Mouse (Mus musculus): Measurements from ENCODE around the gene Upp1. TPM values are rescaled to one million over a fixed set of nuclear protein-coding genes. Genes with fewer than 3 reads are reported as not detected.
A peak's percentile ranks its signal among the peaks of the same experiment; 100 is the strongest.

The Upp1 gene
- polyA plus RNA-seq, 2 experiments = 5.2 to 6.1 TPM

- ATAC-seq (ENCODE audit: low FRiP score, low read depth) = no peak
- Histone ChIP-seq H3K4me2 (replicated peaks; ENCODE audit: low read depth, low read length, severe bottlenecking) (no peak overlapping the region), H3K4me3 (replicated peaks; ENCODE audit: low read length) (no peak overlapping the region), H3K4me1 (ENCODE audit: control insufficient read depth, insufficient read depth, low read length) (peaks cover 19% of the 10 kb centered on the region; the same call in 1 of the 2 replicates), H3K9ac (ENCODE audit: low read depth, low read length, severe bottlenecking) (no peak overlapping the region), H3K27me3 (ENCODE audit: control insufficient read depth, insufficient read depth, low read length) (peaks cover 53% of the 10 kb centered on the region), H3K9me3 (ENCODE audit: control insufficient read depth, low read length) (no peaks in the 10 kb centered on the region), H3K27ac (replicated peaks; ENCODE audit: low read depth, low read length) (no peak overlapping the region), H3K36me3 (ENCODE audit: control insufficient read depth, insufficient read depth, low read length) (no peaks in the 10 kb centered on the region)
- DNase-seq (ENCODE audit: low spot score) = no peak
- no peak for TF ChIP-seq POLR2A (IDR thresholded peaks at IDR 0.05; ENCODE audit: borderline replicate concordance, extremely low read depth, insufficient read depth, insufficient read length)
- WGBS = 2% methylated on average over 3 of the region's 3 CpGs
Observed at GRCm38 (mm10) chr11:9116916-9117315, 987 bp upstream of the Upp1 start.

- no peak for TF ChIP-seq POLR2A (IDR thresholded peaks at IDR 0.05; ENCODE audit: borderline replicate concordance, extremely low read depth, insufficient read depth, insufficient read length)
- peak overlapping the region; percentile 33 for H3K4me3 ChIP-seq (replicated peaks; ENCODE audit: low read length)
- H3K36me3 ChIP-seq (ENCODE audit: control insufficient read depth, insufficient read depth, low read length) = no peaks in the 10 kb centered on the region
- H3K9me3 ChIP-seq (ENCODE audit: control insufficient read depth, low read length) = no peaks in the 10 kb centered on the region
- peak overlapping the region; percentile 61 for H3K4me2 ChIP-seq (replicated peaks; ENCODE audit: low read depth, low read length, severe bottlenecking)
- peaks cover 19% of the 10 kb centered on the region; the same call in 1 of the 2 replicates for H3K4me1 ChIP-seq (ENCODE audit: control insufficient read depth, insufficient read depth, low read length)
- 0 out of 2 replicates have a peak, but pooled peaks have one; percentile 26 for ATAC-seq (ENCODE audit: low FRiP score, low read depth)
- H3K27me3 ChIP-seq (ENCODE audit: control insufficient read depth, insufficient read depth, low read length) = peaks cover 53% of the 10 kb centered on the region
- DNase-seq (ENCODE audit: low spot score) = no peak
- H3K9ac ChIP-seq (ENCODE audit: low read depth, low read length, severe bottlenecking) = no peak overlapping the region
- H3K27ac ChIP-seq (replicated peaks; ENCODE audit: low read depth, low read length) = no peak overlapping the region
- WGBS = 2% methylated on average over 13 of the region's 13 CpGs
Observed at GRCm38 (mm10) chr11:9117358-9118049, 399 bp upstream of the Upp1 start.

DNA sequence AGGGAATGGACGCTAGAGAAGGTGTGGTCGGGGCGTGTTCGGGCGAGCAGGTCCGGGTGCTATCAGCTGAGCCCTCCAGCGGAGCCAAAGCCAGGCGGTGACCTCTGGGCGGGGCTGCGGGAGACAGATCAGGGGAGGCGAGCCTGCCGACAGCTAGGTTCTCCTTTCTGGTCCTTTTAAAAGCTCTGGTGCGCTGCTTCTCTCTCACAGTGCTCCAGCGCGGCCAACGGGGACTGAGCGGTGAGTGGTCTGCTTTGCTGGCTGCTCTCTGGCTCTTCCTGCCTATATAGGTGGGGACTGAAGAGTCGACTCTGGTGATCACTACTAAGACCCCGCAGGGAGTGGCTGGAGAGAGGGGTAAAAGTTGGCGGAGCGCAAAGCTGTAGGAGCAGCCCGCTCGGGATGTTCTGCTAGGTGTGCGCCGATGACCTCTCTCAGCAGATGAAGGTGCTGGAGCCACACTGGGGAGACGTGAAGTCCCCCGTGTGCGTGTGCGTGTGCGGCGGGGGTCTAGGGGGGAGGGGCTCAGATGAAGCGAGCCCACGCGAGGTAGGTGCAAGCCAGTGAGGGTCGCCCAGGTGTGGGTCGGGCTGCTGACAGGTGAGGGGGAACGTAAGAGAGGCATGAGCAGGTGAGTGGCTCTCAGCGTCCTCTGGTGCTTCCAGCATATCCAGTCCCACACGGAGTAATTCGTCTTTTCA is 668 bp downstream of the Upp1 start:
- WGBS = under 1% methylated on average over 38 of the region's 40 CpGs
- H3K27ac ChIP-seq (replicated peaks; ENCODE audit: low read depth, low read length) = no peak overlapping the region
- H3K4me1 ChIP-seq (ENCODE audit: control insufficient read depth, insufficient read depth, low read length) = peaks cover 19% of the 10 kb centered on the region; the same call in 1 of the 2 replicates
- TF ChIP-seq POLR2A (IDR thresholded peaks at IDR 0.05; ENCODE audit: borderline replicate concordance, extremely low read depth, insufficient read depth, insufficient read length) = no peak
- H3K4me3 ChIP-seq (replicated peaks; ENCODE audit: low read length) = peak overlapping the region; percentile 33
- H3K36me3 ChIP-seq (ENCODE audit: control insufficient read depth, insufficient read depth, low read length) = no peaks in the 10 kb centered on the region
- DNase-seq (ENCODE audit: low spot score) = no peak
- no peak for ATAC-seq (ENCODE audit: low FRiP score, low read depth)
- H3K9me3 ChIP-seq (ENCODE audit: control insufficient read depth, low read length) = no peaks in the 10 kb centered on the region
- H3K4me2 ChIP-seq (replicated peaks; ENCODE audit: low read depth, low read length, severe bottlenecking) = peak overlapping the region; percentile 61
- peak overlapping the region; percentile 36; the same call in 1 of the 2 replicates for H3K9ac ChIP-seq (ENCODE audit: low read depth, low read length, severe bottlenecking)
- peaks cover 53% of the 10 kb centered on the region for H3K27me3 ChIP-seq (ENCODE audit: control insufficient read depth, insufficient read depth, low read length)

GRCm38 (mm10) chr11:9119231-9120020 is 1.5 kb downstream of the Upp1 start:
- peaks cover 48% of the 10 kb centered on the region for H3K27me3 ChIP-seq (ENCODE audit: control insufficient read depth, insufficient read depth, low read length)
- H3K9ac ChIP-seq (ENCODE audit: low read depth, low read length, severe bottlenecking) = no peak overlapping the region
- peaks cover 19% of the 10 kb centered on the region; the same call in 1 of the 2 replicates for H3K4me1 ChIP-seq (ENCODE audit: control insufficient read depth, insufficient read depth, low read length)
- H3K4me3 ChIP-seq (replicated peaks; ENCODE audit: low read length) = peak overlapping the region; percentile 33
- ATAC-seq (ENCODE audit: low FRiP score, low read depth) (no peak), DNase-seq (ENCODE audit: low spot score) (no peak)
- peak overlapping the region; percentile 61 for H3K4me2 ChIP-seq (replicated peaks; ENCODE audit: low read depth, low read length, severe bottlenecking)
- TF ChIP-seq POLR2A (IDR thresholded peaks at IDR 0.05; ENCODE audit: borderline replicate concordance, extremely low read depth, insufficient read depth, insufficient read length) = no peak
- 10% methylated on average over 22 of the region's 22 CpGs for whole genome bisulfite sequencing
- no peaks in the 10 kb centered on the region for H3K9me3 ChIP-seq (ENCODE audit: control insufficient read depth, low read length)
- no peaks in the 10 kb centered on the region for H3K36me3 ChIP-seq (ENCODE audit: control insufficient read depth, insufficient read depth, low read length)
- H3K27ac ChIP-seq (replicated peaks; ENCODE audit: low read depth, low read length) = no peak overlapping the region

- TF ChIP-seq POLR2A (IDR thresholded peaks at IDR 0.05; ENCODE audit: borderline replicate concordance, extremely low read depth, insufficient read depth, insufficient read length) = no peak
- no peak overlapping the region for H3K9ac ChIP-seq (ENCODE audit: low read depth, low read length, severe bottlenecking)
- peaks cover 25% of the 10 kb centered on the region for H3K27me3 ChIP-seq (ENCODE audit: control insufficient read depth, insufficient read depth, low read length)
- H3K9me3 ChIP-seq (ENCODE audit: control insufficient read depth, low read length) = no peaks in the 10 kb centered on the region
- 68% methylated on average over 4 of the region's 4 CpGs for WGBS
- no peak for ATAC-seq (ENCODE audit: low FRiP score, low read depth)
- H3K4me2 ChIP-seq (replicated peaks; ENCODE audit: low read depth, low read length, severe bottlenecking) = no peak overlapping the region
- H3K36me3 ChIP-seq (ENCODE audit: control insufficient read depth, insufficient read depth, low read length) = no peaks in the 10 kb centered on the region
- H3K27ac ChIP-seq (replicated peaks; ENCODE audit: low read depth, low read length) = no peak overlapping the region
- H3K4me1 ChIP-seq (ENCODE audit: control insufficient read depth, insufficient read depth, low read length) = peaks cover 21% of the 10 kb centered on the region; the same call in 1 of the 2 replicates
- no peak overlapping the region for H3K4me3 ChIP-seq (replicated peaks; ENCODE audit: low read length)
- no peak for DNase-seq (ENCODE audit: low spot score)
Observed at GRCm38 (mm10) chr11:9122315-9122714, 4.4 kb downstream of the Upp1 start.
